Mouse (Mus musculus) large intestine, adult 2 months (tissue): Measurements from ENCODE around the gene Tet2. TPM values are rescaled to one million over a fixed set of nuclear protein-coding genes. Genes with fewer than 3 reads are reported as not detected.

Source experiments
- DNase-seq: peaks from one replicate; pipeline ENCODE4 v3.0.0-alpha.2; 2012; ENCODE audit warnings: low read depth, low spot score
- WGBS: fragments of 180-500 bp; shearing (Covaris S2); methylation state at CpG from one replicate; pipeline ENCODE4 v1.1.7; 2018; 5-methylcytosine and 5-hydroxymethylcytosine counted together
- polyA plus RNA-seq: library from polyadenylated mRNA; depleted of rRNA; stranded (reverse); fragments of >200 nt; gene quantifications from 2 replicates; pipeline ENCODE4 v1.2.3, GENCODE M21; 2012

Gene Tet2
- polyA plus RNA-seq, 1 experiment: 3.7 TPM

DNA sequence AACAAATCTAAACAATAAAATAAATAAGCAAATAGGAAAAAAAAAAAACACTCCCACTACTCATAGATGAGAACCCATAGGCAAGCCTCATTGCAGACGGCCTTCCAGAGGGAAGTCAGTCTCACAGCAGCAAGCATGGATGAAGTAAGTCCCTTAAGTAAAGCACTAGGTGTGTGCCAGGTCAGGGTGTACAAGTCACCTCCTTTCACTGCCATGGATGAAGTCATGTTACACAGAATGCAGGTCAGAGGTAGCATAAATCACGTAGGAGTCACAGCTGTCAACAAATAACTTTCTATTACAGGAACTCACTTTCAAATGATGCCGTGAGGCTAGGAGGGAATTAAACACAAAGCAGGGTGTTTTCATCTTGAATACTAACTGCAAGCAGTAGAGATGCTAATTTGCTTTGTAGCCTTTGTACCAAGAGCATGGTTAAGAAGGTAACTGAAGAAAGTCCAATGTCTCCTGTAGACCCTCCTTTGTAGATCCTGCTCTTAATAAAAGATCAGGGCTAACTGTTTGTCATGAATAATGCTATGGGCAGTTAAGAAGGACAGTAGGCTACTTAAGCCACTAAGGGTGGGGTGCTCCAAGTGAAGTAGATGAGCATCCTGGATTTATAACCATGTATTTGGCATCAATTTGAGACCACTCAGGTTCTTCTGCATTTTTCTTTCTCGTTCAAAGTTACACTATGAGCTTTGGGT is 20.4 kb downstream of the Tet2 start:
- WGBS: 60% methylated on average over 4 of the region's 4 CpGs
- DNase-seq: no peak

DNA sequence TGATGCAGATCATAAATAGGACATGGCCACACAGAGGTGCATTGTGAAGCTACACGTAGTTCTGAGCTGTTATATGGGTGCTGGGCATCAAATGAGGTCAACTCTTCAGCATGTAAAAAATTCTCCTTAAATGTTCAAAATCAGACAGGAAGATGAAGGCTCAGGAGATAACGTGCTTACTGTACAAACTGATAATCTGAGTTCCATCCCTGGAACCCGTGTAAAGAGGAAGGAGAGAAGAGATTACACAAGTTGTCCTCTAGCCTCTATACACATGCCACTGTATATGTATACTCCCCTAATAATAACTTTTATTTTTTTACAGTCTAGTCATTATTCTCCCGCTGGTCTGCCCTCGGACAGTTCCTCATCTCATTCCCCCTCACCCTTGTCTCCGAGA is 21.7 kb downstream of the Tet2 start:
- DNase-seq: no peak
- WGBS: 79% methylated on average over 6 of the region's 6 CpGs

GRCm38 (mm10) chr3:133522289-133522688 is 22.6 kb downstream of the Tet2 start:
- WGBS: 82% methylated on average over 7 of the region's 7 CpGs
- no peak for DNase-seq

DNA sequence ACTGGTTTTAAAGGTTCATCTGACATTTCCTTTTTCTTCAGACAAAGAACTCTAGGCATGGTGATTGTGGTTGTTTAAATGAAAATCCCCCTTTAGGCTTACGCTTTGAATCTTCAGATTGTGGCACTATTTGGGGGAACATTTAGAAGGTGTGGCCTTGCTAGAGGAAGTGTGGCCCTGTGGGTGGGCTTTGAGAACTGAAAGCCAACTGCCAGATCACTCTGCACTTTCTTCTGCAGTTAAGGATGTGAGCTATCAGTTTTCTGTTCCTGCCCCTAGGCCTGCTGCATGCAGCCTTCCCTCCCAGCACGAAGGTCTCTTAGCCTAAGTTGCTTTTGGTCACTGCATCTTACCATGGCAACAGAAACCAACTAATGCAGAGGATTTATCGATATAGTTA is 26.1 kb downstream of the Tet2 start:
- DNase-seq: no peak
- WGBS: 88% methylated on average over 3 of the region's 3 CpGs

DNA sequence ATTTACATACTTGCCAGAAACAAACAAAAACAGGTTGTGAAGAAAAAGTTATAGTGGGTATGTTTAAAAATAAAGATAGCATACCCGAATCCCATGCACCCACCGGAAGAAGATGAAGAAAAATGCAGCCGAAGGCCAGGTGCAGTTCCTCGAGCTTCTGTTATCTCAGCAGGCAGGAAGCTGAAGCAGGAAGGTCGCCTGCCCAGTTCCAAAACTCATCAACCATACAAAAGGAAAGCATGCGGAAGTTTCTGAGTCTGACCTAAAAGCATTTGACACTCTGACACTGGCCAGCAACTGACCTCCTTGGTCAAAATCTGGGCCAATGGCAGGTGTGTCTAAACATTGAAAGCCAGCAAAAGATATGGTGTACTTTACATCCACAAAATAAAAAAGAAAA is 26.8 kb downstream of the Tet2 start:
- WGBS: 86% methylated on average over 6 of the region's 6 CpGs
- no peak for DNase-seq

- no peak for DNase-seq
These were observed 27.5 kb downstream of the Tet2 start for GRCm38 (mm10) chr3:133517406-133517805.

GRCm38 (mm10) chr3:133516137-133516536 is 28.8 kb downstream of the Tet2 start:
- WGBS: 23% methylated on average over 6 of the region's 6 CpGs
- no peak for DNase-seq

More at GRCm38 (mm10) chr3:133517406-133517805, 27.5 kb downstream of the Tet2 start:
- 67% methylated on average over 6 of the region's 6 CpGs for WGBS

- no peak for DNase-seq
- WGBS: 56% methylated on average over 8 of the region's 8 CpGs
These were observed 29.6 kb downstream of the Tet2 start for GRCm38 (mm10) chr3:133515204-133515969.

GRCm38 (mm10) chr3:133514290-133514689 is 30.6 kb downstream of the Tet2 start:
- WGBS: 68% methylated on average over 12 of the region's 12 CpGs
- DNase-seq: no peak

DNA sequence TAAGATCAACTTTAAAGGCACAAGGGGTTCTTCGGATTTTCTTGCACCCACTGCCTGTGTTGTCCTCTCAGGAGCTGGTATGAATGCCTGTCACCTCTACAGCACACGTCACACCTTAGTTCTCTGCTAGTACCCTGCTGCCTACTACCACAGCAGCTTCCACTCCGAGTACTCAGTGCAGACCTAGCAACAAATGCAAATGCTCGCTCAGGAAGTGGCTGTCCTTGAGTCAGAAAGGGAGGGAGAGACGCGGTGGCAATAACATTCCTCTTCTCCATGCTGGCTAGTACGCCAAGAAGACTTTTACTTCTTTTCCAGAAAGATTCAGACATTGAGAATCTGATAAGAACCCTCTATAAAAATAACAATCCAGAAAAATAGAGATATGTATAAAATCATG is 31.5 kb downstream of the Tet2 start:
- WGBS: 86% methylated on average over 7 of the region's 7 CpGs
- DNase-seq: no peak

- DNase-seq: no peak
These were observed 34.6 kb downstream of the Tet2 start for GRCm38 (mm10) chr3:133510368-133510767.

DNA sequence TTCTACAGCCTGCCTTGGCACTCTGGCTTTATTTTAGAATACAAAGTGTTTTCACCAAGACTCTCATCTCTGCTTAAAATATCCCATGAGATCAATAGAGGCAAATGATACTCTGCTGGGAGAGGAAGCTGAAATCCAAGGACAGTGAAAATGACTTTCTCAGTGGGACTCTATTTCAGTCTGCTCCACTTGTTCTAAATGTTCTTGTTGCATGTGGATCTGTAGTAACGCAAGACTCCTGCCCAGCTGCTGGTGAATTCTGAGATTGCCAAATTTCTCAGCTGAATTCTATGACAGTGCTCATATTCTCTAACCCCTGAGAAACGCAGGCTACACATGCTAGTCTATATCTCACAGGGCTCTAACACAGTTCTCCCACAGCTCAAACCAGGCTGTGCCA is 35.1 kb downstream of the Tet2 start:
- no peak for DNase-seq
- 87% methylated on average over 2 of the region's 2 CpGs for WGBS

More at GRCm38 (mm10) chr3:133510368-133510767, 34.6 kb downstream of the Tet2 start:
- 74% methylated on average over 4 of the region's 4 CpGs for WGBS

GRCm38 (mm10) chr3:133508881-133509280 is 36.1 kb downstream of the Tet2 start:
- DNase-seq: no peak
- 88% methylated on average over 3 of the region's 3 CpGs for WGBS

DNA sequence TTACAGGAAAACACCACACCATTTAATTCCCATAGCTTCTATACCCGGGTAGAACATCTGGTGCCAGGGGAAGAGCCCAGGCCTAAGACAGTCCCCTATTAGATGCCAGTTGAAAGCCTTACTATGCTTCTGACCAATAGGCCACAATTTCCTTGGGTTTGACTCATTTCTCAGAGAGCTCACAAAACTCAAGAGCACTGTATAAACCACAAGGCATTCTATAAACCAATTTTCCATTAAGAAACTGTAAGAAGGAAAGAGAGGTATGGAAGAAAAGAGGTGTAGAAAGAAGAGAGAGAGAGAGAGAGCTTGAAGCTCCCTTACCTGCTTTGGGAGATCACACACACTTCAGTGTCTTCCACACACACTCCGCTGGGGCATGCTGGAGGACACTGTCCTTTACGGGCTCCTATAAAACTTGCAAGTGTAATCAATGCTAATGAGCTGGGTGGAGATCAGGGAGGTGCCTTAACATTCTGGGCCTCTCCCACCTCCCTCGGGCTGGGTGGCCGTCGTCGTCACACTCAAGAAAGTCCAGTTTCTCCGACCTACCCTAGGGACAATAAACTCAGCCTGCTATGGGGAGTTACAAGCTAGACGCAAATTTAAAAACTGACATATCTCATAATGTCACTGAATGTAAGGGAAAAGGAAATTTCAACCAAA is 38.5 kb downstream of the Tet2 start:
- whole genome bisulfite sequencing: 34% methylated on average over 9 of the region's 9 CpGs
- DNase-seq: peak; percentile 77

- 93% methylated on average over 7 of the region's 7 CpGs for WGBS
- no peak for DNase-seq
These were observed 48.0 kb downstream of the Tet2 start for GRCm38 (mm10) chr3:133496953-133497352.

- 84% methylated on average over 2 of the region's 2 CpGs for WGBS
- DNase-seq: no peak
These were observed 53.6 kb downstream of the Tet2 start for GRCm38 (mm10) chr3:133491370-133491769.

DNA sequence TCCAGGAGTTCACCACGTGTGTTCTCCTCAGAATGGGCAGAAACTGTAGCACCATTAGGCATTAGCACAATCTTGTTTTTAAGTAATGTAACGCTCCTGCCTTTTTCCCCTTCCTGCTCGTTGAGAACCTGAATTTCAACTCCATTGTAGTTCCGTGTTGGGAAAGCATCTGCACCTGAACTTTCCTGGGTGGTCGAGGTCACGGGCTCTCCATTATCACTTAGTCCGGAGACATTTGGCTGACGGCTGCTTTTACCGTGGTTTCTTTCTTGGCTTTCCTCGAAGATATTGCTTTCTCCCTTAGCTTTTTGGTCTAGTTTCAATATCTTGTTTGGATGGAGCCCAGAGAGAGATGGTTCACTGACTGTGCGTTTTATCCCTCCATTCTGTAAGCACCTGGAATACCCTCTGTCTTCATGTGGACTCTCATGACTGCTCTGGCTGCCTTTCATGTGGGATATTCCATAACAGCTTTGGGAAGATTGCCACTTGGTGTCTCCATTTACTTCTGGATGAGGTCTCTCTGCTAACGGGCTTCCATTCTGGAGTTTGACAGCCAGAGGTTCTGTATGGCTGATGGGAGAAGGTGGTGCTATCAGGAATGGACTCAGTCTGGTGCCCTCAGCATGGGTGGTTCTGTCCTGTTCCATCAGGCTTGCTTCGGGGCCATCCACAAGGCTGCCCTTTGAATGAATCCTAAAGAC is 56.8 kb downstream of the Tet2 start:
- 85% methylated on average over 13 of the region's 13 CpGs for WGBS
- DNase-seq: no peak

DNA sequence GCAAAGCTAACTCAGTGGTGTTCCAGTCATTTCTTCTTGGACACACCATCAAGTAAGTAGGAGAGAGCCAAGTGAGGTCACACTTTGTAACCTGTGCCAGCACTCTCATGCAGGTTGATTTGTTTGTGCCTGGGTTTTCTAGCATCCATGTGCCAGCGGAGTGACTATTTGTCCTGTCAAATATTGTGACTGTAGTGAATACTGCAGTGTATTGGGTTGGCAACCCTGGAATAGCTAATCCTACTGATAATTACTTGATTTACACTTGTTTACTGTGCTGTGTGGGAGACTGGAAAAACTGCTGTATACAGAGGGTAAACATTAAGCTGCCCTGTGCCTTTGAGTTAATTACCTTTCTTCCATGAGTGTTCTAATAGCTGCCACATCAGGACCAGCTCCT is 62.1 kb downstream of the Tet2 start:
- 98% methylated on average over 1 of the region's 1 CpGs for WGBS
- DNase-seq: no peak

- 85% methylated on average over 3 of the region's 3 CpGs for WGBS
- no peak for DNase-seq
These were observed 66.0 kb downstream of the Tet2 start for GRCm38 (mm10) chr3:133478987-133479386.

GRCm38 (mm10) chr3:133473781-133474180 is 71.2 kb downstream of the Tet2 start:
- 69% methylated on average over 1 of the region's 1 CpGs for WGBS
- no peak for DNase-seq
